Mouse (Mus musculus) CD4-positive helper T cell, adult 2 months (primary cell): ENCODE measurements around the gene Itsn1.

Experiments
- DNase-seq: peaks from one replicate; pipeline ENCODE4 v3.0.0-alpha.2; 2012; ENCODE audit warnings: low read depth, missing footprints, low spot score

Gene Itsn1

GRCm38 (mm10) chr16:91905127-91905860, 176.2 kb downstream of the Itsn1 start:
- DNase-seq, result no peak

- DNase-seq, result no peak
Measured at GRCm38 (mm10) chr16:91905987-91906386, 176.9 kb downstream of the Itsn1 start.

- no peak for DNase-seq
Measured at GRCm38 (mm10) chr16:91906672-91907071, 177.6 kb downstream of the Itsn1 start.

GRCm38 (mm10) chr16:91907158-91907557, 178.1 kb downstream of the Itsn1 start:
- no peak for DNase-seq

- DNase-seq, result no peak
Measured at GRCm38 (mm10) chr16:91909569-91910335, 180.7 kb downstream of the Itsn1 start.

- DNase-seq, result peak; percentile 82
Measured at GRCm38 (mm10) chr16:91917631-91918096, 188.6 kb downstream of the Itsn1 start.

- no peak for DNase-seq
Measured at GRCm38 (mm10) chr16:91918461-91918860, 189.4 kb downstream of the Itsn1 start.

GRCm38 (mm10) chr16:91919056-91919455, 190.0 kb downstream of the Itsn1 start:
- DNase-seq, result no peak

- no peak for DNase-seq
Measured at GRCm38 (mm10) chr16:91921340-91921739, 192.3 kb downstream of the Itsn1 start.

- no peak for DNase-seq
Measured at GRCm38 (mm10) chr16:91922939-91923338, 193.9 kb downstream of the Itsn1 start.

- DNase-seq, result no peak
Measured at GRCm38 (mm10) chr16:91924426-91924825, 195.3 kb downstream of the Itsn1 start.

GRCm38 (mm10) chr16:91927911-91928630, 199.0 kb downstream of the Itsn1 start:
- no peak for DNase-seq

GRCm38 (mm10) chr16:91931078-91932013, 202.3 kb downstream of the Itsn1 start:
- DNase-seq, result peak; percentile 97

- no peak for DNase-seq
Measured at GRCm38 (mm10) chr16:91932082-91932690, 203.1 kb downstream of the Itsn1 start.

- DNase-seq, result peak; percentile 43
Measured at GRCm38 (mm10) chr16:91932843-91933518, 203.9 kb downstream of the Itsn1 start.

GRCm38 (mm10) chr16:91935108-91935507, 206.0 kb downstream of the Itsn1 start:
- DNase-seq, result peak; percentile 64

- no peak for DNase-seq
Measured at GRCm38 (mm10) chr16:91935726-91936125, 206.6 kb downstream of the Itsn1 start.

- DNase-seq, result peak; percentile 82
Measured at GRCm38 (mm10) chr16:91936340-91937030, 207.4 kb downstream of the Itsn1 start.

- no peak for DNase-seq
Measured at GRCm38 (mm10) chr16:91937281-91937680, 208.2 kb downstream of the Itsn1 start.
